Mouse (Mus musculus) heart, adult 11 months (tissue): ENCODE results near the gene Dyrk3.

Experiments used
- DNase-seq: peaks from one replicate; pipeline ENCODE4 v3.0.0; 2022

Dyrk3 gene

GRCm38 (mm10) chr1:131079762-131080161 lies 58.4 kb downstream of the Dyrk3 start:
- no peak for DNase-seq

DNA sequence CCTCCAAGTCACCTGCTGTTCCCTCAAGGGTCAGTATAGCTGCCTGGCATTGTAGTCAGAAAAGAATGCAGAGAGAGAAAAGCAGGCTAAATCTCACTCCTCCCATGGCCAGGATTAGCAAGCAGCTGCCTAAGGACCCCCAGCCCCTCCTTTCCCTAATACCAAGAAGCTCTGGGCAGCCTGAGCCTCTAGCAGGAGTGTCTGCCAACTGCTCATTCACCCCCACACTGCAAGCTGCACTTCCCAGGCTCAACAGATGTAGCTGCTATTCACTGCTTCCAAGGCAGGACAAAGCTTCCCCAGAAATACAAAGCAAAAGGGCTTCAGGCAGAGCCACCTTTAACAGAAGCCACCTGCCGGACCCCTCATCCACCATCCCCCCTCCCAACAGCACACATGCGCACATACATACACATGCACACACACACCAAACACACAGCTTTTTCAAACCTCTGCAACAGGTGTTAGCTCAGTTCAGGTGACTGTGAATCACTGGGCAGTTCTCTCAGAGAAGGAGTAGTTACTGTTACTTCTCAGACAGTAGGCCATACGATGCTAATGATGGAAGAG lies 59.3 kb downstream of the Dyrk3 start:
- no peak for DNase-seq
